Mouse (Mus musculus): Measurements from ENCODE around the gene Zfp385c. TPM values are rescaled to one million over a fixed set of nuclear protein-coding genes. Genes with fewer than 3 reads are reported as not detected.
"Not testable (repeated sequence)": the region's sequence is repeated elsewhere in the genome, so short reads cannot be mapped to it uniquely, and the experiment has no call there.

The Zfp385c gene
- polyA plus RNA-seq, 1 experiment from 2014 or later = not detected

- H3K27ac ChIP-seq (ENCODE audit: low read length) = no peak overlapping the region
- H3K9ac ChIP-seq (ENCODE audit: low read depth, low read length) = no peak overlapping the region
- H3K4me3 ChIP-seq (ENCODE audit: low read depth, low read length) = no peak overlapping the region
- H3K4me2 ChIP-seq (ENCODE audit: low read depth, low read length) = no peak overlapping the region
- peaks cover 68% of the 10 kb centered on the region for H3K36me3 ChIP-seq (ENCODE audit: control insufficient read depth, insufficient read depth)
- ATAC-seq (ENCODE audit: low read depth) = no peak
- no peaks in the 10 kb centered on the region for H3K27me3 ChIP-seq (ENCODE audit: control insufficient read depth, insufficient read depth, low read depth, low read length)
- H3K4me1 ChIP-seq (ENCODE audit: control insufficient read depth, low read depth, low read length) = no peaks in the 10 kb centered on the region
- no peaks in the 10 kb centered on the region for H3K9me3 ChIP-seq (replicated peaks; ENCODE audit: control insufficient read depth, low read length)
- whole genome bisulfite sequencing (ENCODE audit: insufficient replicate concordance) = 82% methylated on average over 7 of the region's 7 CpGs
Measured at GRCm38 (mm10) chr11:100594608-100595007, 97.6 kb downstream of the Zfp385c start.

- Histone ChIP-seq H3K9me3 (replicated peaks; ENCODE audit: control insufficient read depth, low read length) (no peaks in the 10 kb centered on the region), H3K27ac (ENCODE audit: low read length) (no peak overlapping the region), H3K36me3 (ENCODE audit: control insufficient read depth, insufficient read depth) (peaks cover 59% of the 10 kb centered on the region), H3K4me2 (ENCODE audit: low read depth, low read length) (no peak overlapping the region), H3K4me1 (ENCODE audit: control insufficient read depth, low read depth, low read length) (no peaks in the 10 kb centered on the region), H3K9ac (ENCODE audit: low read depth, low read length) (no peak overlapping the region), H3K4me3 (ENCODE audit: low read depth, low read length) (no peak overlapping the region), H3K27me3 (ENCODE audit: control insufficient read depth, insufficient read depth, low read depth, low read length) (no peaks in the 10 kb centered on the region)
- 91% methylated on average over 11 of the region's 11 CpGs for WGBS (ENCODE audit: insufficient replicate concordance)
- no peak for ATAC-seq (ENCODE audit: low read depth)
Measured at GRCm38 (mm10) chr11:100592346-100593046, 99.8 kb downstream of the Zfp385c start.

DNA sequence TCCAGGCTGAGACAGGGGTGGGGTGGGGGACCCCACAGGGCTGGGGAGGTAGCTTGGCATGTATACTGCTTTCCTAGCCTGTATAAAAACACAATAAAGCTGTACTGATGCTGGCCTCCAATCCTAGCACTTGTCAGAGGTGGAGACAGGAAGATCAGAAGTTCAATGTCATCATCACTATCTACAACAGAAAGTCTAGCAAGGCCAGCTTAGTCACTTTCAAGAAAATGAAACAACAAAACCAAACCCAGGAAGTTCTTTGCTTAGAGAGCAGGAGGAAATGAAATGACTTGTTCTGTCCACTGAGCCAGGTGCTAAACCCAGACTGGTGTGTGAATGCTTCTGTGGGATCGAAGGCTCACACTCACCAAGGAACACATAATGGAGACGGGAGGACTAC, 103.8 kb downstream of the Zfp385c start:
- Histone ChIP-seq H3K4me2 (ENCODE audit: low read depth, low read length) (no peak overlapping the region), H3K4me1 (ENCODE audit: control insufficient read depth, low read depth, low read length) (no peaks in the 10 kb centered on the region), H3K36me3 (ENCODE audit: control insufficient read depth, insufficient read depth) (peaks cover 68% of the 10 kb centered on the region), H3K4me3 (ENCODE audit: low read depth, low read length) (no peak overlapping the region), H3K27ac (ENCODE audit: low read length) (0 out of 2 replicates have a peak overlapping the region, but pooled peaks have one; percentile 21), H3K27me3 (ENCODE audit: control insufficient read depth, insufficient read depth, low read depth, low read length) (no peaks in the 10 kb centered on the region), H3K9me3 (replicated peaks; ENCODE audit: control insufficient read depth, low read length) (no peaks in the 10 kb centered on the region), H3K9ac (ENCODE audit: low read depth, low read length) (no peak overlapping the region)
- ATAC-seq (ENCODE audit: low read depth) = no peak
- WGBS (ENCODE audit: insufficient replicate concordance) = 82% methylated on average over 2 of the region's 2 CpGs

DNA sequence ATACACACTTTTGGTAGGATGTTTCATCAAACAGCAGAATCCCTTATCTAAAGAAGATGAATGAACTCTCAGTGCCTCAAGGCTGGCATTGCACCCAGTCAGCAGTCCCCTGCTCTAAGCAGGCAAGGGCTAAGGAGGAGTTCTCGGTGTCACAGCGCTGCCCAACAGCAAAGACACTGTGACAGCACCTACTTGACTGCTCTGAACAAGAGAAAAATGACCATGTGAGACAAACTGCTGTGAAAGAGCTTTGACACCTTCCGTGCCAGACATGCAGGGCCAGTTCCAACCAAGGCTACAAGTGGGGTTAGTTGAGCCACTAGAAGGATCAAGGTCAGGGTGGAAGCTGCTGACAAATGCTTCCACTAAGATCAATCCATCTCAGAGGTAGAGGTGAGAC, 107.1 kb downstream of the Zfp385c start:
- Histone ChIP-seq H3K4me2 (ENCODE audit: low read depth, low read length) (no peak overlapping the region), H3K9ac (ENCODE audit: low read depth, low read length) (no peak overlapping the region), H3K4me3 (ENCODE audit: low read depth, low read length) (no peak overlapping the region), H3K36me3 (ENCODE audit: control insufficient read depth, insufficient read depth) (peaks cover 49% of the 10 kb centered on the region), H3K27me3 (ENCODE audit: control insufficient read depth, insufficient read depth, low read depth, low read length) (no peaks in the 10 kb centered on the region), H3K4me1 (ENCODE audit: control insufficient read depth, low read depth, low read length) (no peaks in the 10 kb centered on the region), H3K9me3 (replicated peaks; ENCODE audit: control insufficient read depth, low read length) (no peaks in the 10 kb centered on the region), H3K27ac (ENCODE audit: low read length) (no peak overlapping the region)
- WGBS (ENCODE audit: insufficient replicate concordance) = 85% methylated on average over 3 of the region's 3 CpGs
- no peak for ATAC-seq (ENCODE audit: low read depth)

- no peak for ATAC-seq (ENCODE audit: low read depth)
- Histone ChIP-seq H3K27me3 (ENCODE audit: control insufficient read depth, insufficient read depth, low read depth, low read length) (no peaks in the 10 kb centered on the region), H3K4me3 (ENCODE audit: low read depth, low read length) (no peak overlapping the region), H3K36me3 (ENCODE audit: control insufficient read depth, insufficient read depth) (peaks cover 43% of the 10 kb centered on the region), H3K27ac (ENCODE audit: low read length) (no peak overlapping the region), H3K4me1 (ENCODE audit: control insufficient read depth, low read depth, low read length) (no peaks in the 10 kb centered on the region), H3K9ac (ENCODE audit: low read depth, low read length) (no peak overlapping the region), H3K9me3 (replicated peaks; ENCODE audit: control insufficient read depth, low read length) (no peaks in the 10 kb centered on the region), H3K4me2 (ENCODE audit: low read depth, low read length) (no peak overlapping the region)
- 80% methylated on average over 7 of the region's 7 CpGs for WGBS (ENCODE audit: insufficient replicate concordance)
Measured at GRCm38 (mm10) chr11:100584561-100584961, 107.7 kb downstream of the Zfp385c start.

DNA sequence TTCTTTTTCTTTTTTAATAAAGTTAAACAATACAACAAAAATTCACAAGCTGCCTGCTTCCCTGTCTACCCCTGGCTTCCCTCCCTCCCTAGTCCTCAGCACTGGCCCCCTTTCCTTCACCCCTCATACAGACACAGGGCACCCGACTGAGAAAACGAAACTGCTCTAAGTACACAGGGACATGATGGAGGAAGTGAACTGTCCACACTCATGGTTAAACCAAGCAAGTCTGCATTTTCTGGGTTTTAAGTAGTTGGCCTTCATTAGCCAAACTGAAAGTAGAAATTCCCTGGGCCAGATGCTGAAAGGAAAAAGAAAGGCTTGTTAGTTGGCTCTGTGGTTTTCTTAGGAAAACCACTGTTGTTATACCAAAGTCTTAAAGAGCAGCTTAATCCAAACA, 109.4 kb downstream of the Zfp385c start:
- peaks cover 32% of the 10 kb centered on the region for H3K36me3 ChIP-seq (ENCODE audit: control insufficient read depth, insufficient read depth)
- no peak overlapping the region for H3K4me2 ChIP-seq (ENCODE audit: low read depth, low read length)

DNA sequence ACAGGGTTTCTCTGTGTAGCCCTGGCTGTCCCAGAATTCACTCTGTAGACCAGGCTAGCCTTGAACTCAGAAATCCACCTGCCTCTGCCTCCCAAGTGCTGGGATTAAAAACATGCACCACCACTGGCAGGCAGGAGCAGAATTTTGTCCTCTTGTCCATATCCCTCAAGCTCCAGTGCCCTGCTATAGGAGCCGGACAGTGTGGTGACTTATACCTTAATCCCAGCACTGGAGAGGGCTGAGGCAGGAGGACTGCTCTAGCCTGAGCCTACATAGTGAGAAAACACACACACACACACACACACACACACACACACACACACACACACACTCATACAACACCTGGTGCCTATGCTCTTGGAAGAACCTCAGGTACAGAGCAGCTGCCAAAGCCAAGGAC, 109.8 kb downstream of the Zfp385c start:
- not testable (repeated sequence) for H3K9ac ChIP-seq (ENCODE audit: low read depth, low read length); H3K4me3 ChIP-seq (ENCODE audit: low read depth, low read length); H3K27me3 ChIP-seq (ENCODE audit: control insufficient read depth, insufficient read depth, low read depth, low read length); H3K4me2 ChIP-seq (ENCODE audit: low read depth, low read length); H3K9me3 ChIP-seq (replicated peaks; ENCODE audit: control insufficient read depth, low read length); ATAC-seq (ENCODE audit: low read depth); H3K27ac ChIP-seq (ENCODE audit: low read length); H3K4me1 ChIP-seq (ENCODE audit: control insufficient read depth, low read depth, low read length)
- H3K36me3 ChIP-seq (ENCODE audit: control insufficient read depth, insufficient read depth) = peaks cover 32% of the 10 kb centered on the region
- 83% methylated on average over 1 of the region's 1 CpGs for WGBS (ENCODE audit: insufficient replicate concordance)

More for the DNA sequence above, 109.4 kb downstream of the Zfp385c start:
- 74% methylated on average over 2 of the region's 2 CpGs for WGBS (ENCODE audit: insufficient replicate concordance)
- Histone ChIP-seq H3K9ac (ENCODE audit: low read depth, low read length) (no peak overlapping the region), H3K4me3 (ENCODE audit: low read depth, low read length) (no peak overlapping the region), H3K4me1 (ENCODE audit: control insufficient read depth, low read depth, low read length) (no peaks in the 10 kb centered on the region), H3K27ac (ENCODE audit: low read length) (no peak overlapping the region), H3K9me3 (replicated peaks; ENCODE audit: control insufficient read depth, low read length) (no peaks in the 10 kb centered on the region), H3K27me3 (ENCODE audit: control insufficient read depth, insufficient read depth, low read depth, low read length) (no peaks in the 10 kb centered on the region)
- ATAC-seq (ENCODE audit: low read depth) = no peak

DNA sequence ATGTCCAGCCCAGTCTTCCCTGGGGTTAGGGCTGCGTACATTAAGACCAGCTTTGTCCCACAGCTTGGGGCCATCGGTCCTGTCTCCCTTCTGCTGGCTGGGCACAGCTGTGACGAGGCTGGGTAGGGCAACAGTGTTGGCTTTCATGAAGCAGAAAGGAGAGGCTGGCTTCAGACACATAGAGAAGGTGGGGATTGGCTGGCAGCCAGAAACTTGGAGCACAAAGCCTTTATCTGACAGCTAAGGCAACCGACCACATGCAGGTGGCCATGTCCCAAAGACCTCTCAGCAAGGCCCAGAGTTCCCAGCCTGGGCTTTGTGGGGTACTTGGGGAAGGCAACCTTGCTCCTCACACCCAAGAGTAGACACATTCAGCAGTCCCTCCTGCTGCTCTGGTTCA, 110.5 kb downstream of the Zfp385c start:
- Histone ChIP-seq H3K9ac (ENCODE audit: low read depth, low read length) (no peak overlapping the region), H3K36me3 (ENCODE audit: control insufficient read depth, insufficient read depth) (peaks cover 32% of the 10 kb centered on the region), H3K27me3 (ENCODE audit: control insufficient read depth, insufficient read depth, low read depth, low read length) (no peaks in the 10 kb centered on the region), H3K27ac (ENCODE audit: low read length) (no peak overlapping the region), H3K9me3 (replicated peaks; ENCODE audit: control insufficient read depth, low read length) (no peaks in the 10 kb centered on the region), H3K4me1 (ENCODE audit: control insufficient read depth, low read depth, low read length) (no peaks in the 10 kb centered on the region), H3K4me2 (ENCODE audit: low read depth, low read length) (no peak overlapping the region), H3K4me3 (ENCODE audit: low read depth, low read length) (no peak overlapping the region)
- no peak for ATAC-seq (ENCODE audit: low read depth)
- 63% methylated on average over 4 of the region's 4 CpGs for WGBS (ENCODE audit: insufficient replicate concordance)

DNA sequence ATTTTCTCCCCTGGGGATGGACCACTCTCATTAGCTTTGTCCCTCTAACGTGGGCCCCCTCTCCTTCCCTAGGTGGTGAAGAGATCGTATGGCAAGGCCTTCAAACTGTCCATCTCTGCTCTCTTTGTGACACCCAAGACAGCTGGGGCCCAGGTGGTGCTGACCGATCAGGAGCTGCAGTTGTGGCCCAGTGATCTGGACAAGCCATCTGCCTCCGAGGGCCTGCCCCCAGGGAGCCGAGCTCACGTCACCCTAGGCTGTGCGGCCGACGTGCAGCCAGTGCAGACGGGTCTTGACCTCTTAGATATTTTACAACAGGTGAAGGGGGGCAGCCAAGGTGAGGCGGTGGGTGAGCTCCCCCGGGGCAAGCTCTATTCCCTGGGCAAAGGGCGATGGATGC, 112.0 kb downstream of the Zfp385c start:
- no peak overlapping the region for H3K4me2 ChIP-seq (ENCODE audit: low read depth, low read length)
- no peak for ATAC-seq (ENCODE audit: low read depth)
- 86% methylated on average over 13 of the region's 13 CpGs for WGBS (ENCODE audit: insufficient replicate concordance)
- H3K4me1 ChIP-seq (ENCODE audit: control insufficient read depth, low read depth, low read length) = peaks cover 6% of the 10 kb centered on the region
- H3K27ac ChIP-seq (ENCODE audit: low read length) = no peak overlapping the region
- H3K27me3 ChIP-seq (ENCODE audit: control insufficient read depth, insufficient read depth, low read depth, low read length) = no peaks in the 10 kb centered on the region
- no peaks in the 10 kb centered on the region for H3K9me3 ChIP-seq (replicated peaks; ENCODE audit: control insufficient read depth, low read length)
- no peak overlapping the region for H3K4me3 ChIP-seq (ENCODE audit: low read depth, low read length)
- peaks cover 19% of the 10 kb centered on the region for H3K36me3 ChIP-seq (ENCODE audit: control insufficient read depth, insufficient read depth)
- no peak overlapping the region for H3K9ac ChIP-seq (ENCODE audit: low read depth, low read length)

All from liver, embryonic 16.5 days (tissue).